Mouse (Mus musculus): ENCODE measurements around the gene Trim37. TPM values are rescaled to one million over a fixed set of nuclear protein-coding genes. Genes with fewer than 3 reads are reported as not detected.

Trim37 gene
- total RNA-seq (2014; rRNA removed) (6.3 and 7.6 TPM in 2 replicates), polyA plus RNA-seq (2012; rRNA removed) (1.2 and 1.9 TPM in 2 replicates)

- H3K27me3 ChIP-seq (ENCODE audit: control insufficient read depth, insufficient read depth, low read length): no peaks in the 10 kb centered on the region
- H3K4me1 ChIP-seq (ENCODE audit: control insufficient read depth, insufficient read depth, low read length): peaks cover 2% of the 10 kb centered on the region; the same call in 1 of the 2 replicates
- DNase-seq (ENCODE audit: extremely low read depth, low read depth, low spot score): peak; percentile 74
- TF ChIP-seq CTCF (IDR thresholded peaks at IDR 0.05; ENCODE audit: low read depth, low read length): no peak
- TF ChIP-seq POLR2A (IDR thresholded peaks at IDR 0.05; ENCODE audit: extremely low read depth, insufficient read depth, low read length): no peak
- peak within 1 kb of the TSS; percentile 44 for H3K27ac ChIP-seq (replicated peaks; ENCODE audit: insufficient read depth, low read depth, low read length)
- under 1% methylated on average over 95 of the region's 105 CpGs for WGBS
- H3K4me3 ChIP-seq (ENCODE audit: insufficient read depth, low read depth, low read length): peak within 1 kb of the TSS; percentile 78
- peak within 1 kb of the TSS; percentile 79 for H3K9ac ChIP-seq (ENCODE audit: low read depth, low read length)
- no peaks in the 10 kb centered on the region; the same call in 1 of the 2 replicates for H3K79me2 ChIP-seq (ENCODE audit: control insufficient read depth, insufficient read depth, low read length)
- no peaks in the 10 kb centered on the region for H3K36me3 ChIP-seq (ENCODE audit: control insufficient read depth, insufficient read depth, low read length)
These were observed at the start of gene Trim37 for GRCm38 (mm10) chr11:87126824-87127816. Trim37 (plus strand) TSS chr11:87127077.

DNA sequence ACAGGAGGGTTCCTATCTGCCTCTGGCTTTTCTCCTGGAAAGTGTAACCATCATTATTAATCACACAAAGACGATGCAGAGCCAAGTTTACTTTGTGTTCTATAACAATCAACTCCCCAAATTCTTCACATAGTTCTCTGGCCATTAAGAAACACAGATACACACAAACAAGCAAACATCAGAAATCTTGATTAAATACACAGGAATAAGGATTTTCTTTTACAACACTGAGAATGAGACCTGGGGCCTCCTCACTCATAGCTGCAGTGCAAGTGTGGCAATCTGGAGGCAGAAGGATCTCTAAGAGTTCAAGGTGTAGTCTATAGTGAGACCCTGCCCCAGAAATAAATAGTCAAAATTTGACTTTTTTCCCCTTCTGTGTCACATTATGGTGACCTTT lies 43.2 kb upstream of the Trim37 start:
- no peaks in the 10 kb centered on the region for H3K27me3 ChIP-seq (ENCODE audit: control insufficient read depth, insufficient read depth, low read length)
- H3K4me3 ChIP-seq (ENCODE audit: insufficient read depth, low read depth, low read length): no peak overlapping the region

GRCm38 (mm10) chr11:87085461-87085860 lies 41.4 kb upstream of the Trim37 start:
- TF ChIP-seq CTCF (IDR thresholded peaks at IDR 0.05; ENCODE audit: low read depth, low read length) (no peak), POLR2A (IDR thresholded peaks at IDR 0.05; ENCODE audit: extremely low read depth, insufficient read depth, low read length) (no peak)

More for the DNA sequence above, 43.2 kb upstream of the Trim37 start:
- peaks cover 15% of the 10 kb centered on the region for H3K4me1 ChIP-seq (ENCODE audit: control insufficient read depth, insufficient read depth, low read length)
- peaks cover 21% of the 10 kb centered on the region for H3K36me3 ChIP-seq (ENCODE audit: control insufficient read depth, insufficient read depth, low read length)
- 71% methylated on average over 1 of the region's 1 CpGs for WGBS
- no peak overlapping the region for H3K27ac ChIP-seq (replicated peaks; ENCODE audit: insufficient read depth, low read depth, low read length)
- no peak for TF ChIP-seq POLR2A (IDR thresholded peaks at IDR 0.05; ENCODE audit: extremely low read depth, insufficient read depth, low read length)
- TF ChIP-seq CTCF (IDR thresholded peaks at IDR 0.05; ENCODE audit: low read depth, low read length): no peak
- DNase-seq (ENCODE audit: extremely low read depth, low read depth, low spot score): no peak
- H3K9ac ChIP-seq (ENCODE audit: low read depth, low read length): no peak overlapping the region
- peaks cover 14% of the 10 kb centered on the region; the same call in 1 of the 2 replicates for H3K79me2 ChIP-seq (ENCODE audit: control insufficient read depth, insufficient read depth, low read length)

GRCm38 (mm10) chr11:87086290-87086984 lies 40.4 kb upstream of the Trim37 start, which contains the start of gene Smg8:
Smg8 (minus strand) TSS chr11:87086774.
- TF ChIP-seq POLR2A (IDR thresholded peaks at IDR 0.05; ENCODE audit: extremely low read depth, insufficient read depth, low read length) (peak; percentile 53; the same call in 1 of the 2 replicates), CTCF (IDR thresholded peaks at IDR 0.05; ENCODE audit: low read depth, low read length) (no peak)
- peak within 1 kb of the TSS; percentile 96 for H3K4me3 ChIP-seq (ENCODE audit: insufficient read depth, low read depth, low read length)
- peak; percentile 86 for DNase-seq (ENCODE audit: extremely low read depth, low read depth, low spot score)
- H3K4me1 ChIP-seq (ENCODE audit: control insufficient read depth, insufficient read depth, low read length): peaks cover 15% of the 10 kb centered on the region
- H3K9ac ChIP-seq (ENCODE audit: low read depth, low read length): peak within 1 kb of the TSS; percentile 82
- H3K79me2 ChIP-seq (ENCODE audit: control insufficient read depth, insufficient read depth, low read length): peaks cover 14% of the 10 kb centered on the region; the same call in 1 of the 2 replicates
- no peaks in the 10 kb centered on the region for H3K27me3 ChIP-seq (ENCODE audit: control insufficient read depth, insufficient read depth, low read length)
- peaks cover 9% of the 10 kb centered on the region for H3K36me3 ChIP-seq (ENCODE audit: control insufficient read depth, insufficient read depth, low read length)
- under 1% methylated on average over 43 of the region's 43 CpGs for WGBS
- peak within 1 kb of the TSS; percentile 30; the same call in 1 of the 2 replicates for H3K27ac ChIP-seq (replicated peaks; ENCODE audit: insufficient read depth, low read depth, low read length)

More at GRCm38 (mm10) chr11:87085461-87085860, 41.4 kb upstream of the Trim37 start:
- 66% methylated on average over 13 of the region's 13 CpGs for WGBS
- H3K79me2 ChIP-seq (ENCODE audit: control insufficient read depth, insufficient read depth, low read length): peaks cover 14% of the 10 kb centered on the region; the same call in 1 of the 2 replicates
- no peaks in the 10 kb centered on the region for H3K27me3 ChIP-seq (ENCODE audit: control insufficient read depth, insufficient read depth, low read length)
- no peak overlapping the region for H3K9ac ChIP-seq (ENCODE audit: low read depth, low read length)
- peaks cover 15% of the 10 kb centered on the region for H3K4me1 ChIP-seq (ENCODE audit: control insufficient read depth, insufficient read depth, low read length)
- peaks cover 16% of the 10 kb centered on the region for H3K36me3 ChIP-seq (ENCODE audit: control insufficient read depth, insufficient read depth, low read length)
- H3K27ac ChIP-seq (replicated peaks; ENCODE audit: insufficient read depth, low read depth, low read length): no peak overlapping the region
- peak overlapping the region; percentile 96; the same call in 1 of the 2 replicates for H3K4me3 ChIP-seq (ENCODE audit: insufficient read depth, low read depth, low read length)
- DNase-seq (ENCODE audit: extremely low read depth, low read depth, low spot score): no peak

DNA sequence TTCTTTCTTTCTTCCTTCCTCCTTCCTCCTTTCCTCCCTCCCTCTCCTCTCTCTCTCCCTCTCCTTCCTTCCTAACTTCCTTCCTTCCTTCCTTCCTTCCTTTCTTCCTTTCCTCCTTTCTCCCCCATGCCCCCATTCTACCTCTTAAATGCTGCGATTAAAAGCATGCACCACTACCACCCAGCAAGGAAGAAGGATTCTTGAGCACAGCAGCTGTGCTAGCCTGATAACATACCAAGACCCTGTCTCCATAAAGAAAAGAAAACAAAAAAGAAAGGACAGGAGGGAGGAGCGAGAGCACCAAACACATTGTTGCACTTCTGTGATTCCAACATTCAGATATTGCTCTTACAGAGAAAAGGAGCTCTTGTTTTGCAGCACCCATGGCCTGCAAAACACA lies 39.7 kb upstream of the Trim37 start:
- H3K36me3 ChIP-seq (ENCODE audit: control insufficient read depth, insufficient read depth, low read length): peaks cover 6% of the 10 kb centered on the region
- no peak for DNase-seq (ENCODE audit: extremely low read depth, low read depth, low spot score)
- no peak overlapping the region for H3K27ac ChIP-seq (replicated peaks; ENCODE audit: insufficient read depth, low read depth, low read length)
- H3K79me2 ChIP-seq (ENCODE audit: control insufficient read depth, insufficient read depth, low read length): peaks cover 14% of the 10 kb centered on the region; the same call in 1 of the 2 replicates
- H3K27me3 ChIP-seq (ENCODE audit: control insufficient read depth, insufficient read depth, low read length): no peaks in the 10 kb centered on the region
- peaks cover 15% of the 10 kb centered on the region for H3K4me1 ChIP-seq (ENCODE audit: control insufficient read depth, insufficient read depth, low read length)
- 49% methylated on average over 2 of the region's 2 CpGs for WGBS
- TF ChIP-seq CTCF (IDR thresholded peaks at IDR 0.05; ENCODE audit: low read depth, low read length) (no peak), POLR2A (IDR thresholded peaks at IDR 0.05; ENCODE audit: extremely low read depth, insufficient read depth, low read length) (no peak)
- no peak overlapping the region for H3K9ac ChIP-seq (ENCODE audit: low read depth, low read length)
- no peak overlapping the region; the same call in 1 of the 2 replicates for H3K4me3 ChIP-seq (ENCODE audit: insufficient read depth, low read depth, low read length)

Data from liver, adult 2 months (tissue).